Mouse (Mus musculus) macrophage (primary cell): ENCODE data around the gene Lexm. TPM values are rescaled to one million over a fixed set of nuclear protein-coding genes. Genes with fewer than 3 reads are reported as not detected.

Experiments used
- H3K27ac ChIP-seq: fragments of 350-480 bp; formaldehyde crosslinking; 2 replicates; pipeline ENCODE4 v1.9.0; 2021
- H3K36me3 ChIP-seq: fragments of 350-480 bp; formaldehyde crosslinking; 2 replicates; pipeline ENCODE4 v1.9.0; 2021; ENCODE audit errors: inconsistent target
- H3K4me3 ChIP-seq: fragments of 350-480 bp; formaldehyde crosslinking; 2 replicates; pipeline ENCODE4 v1.9.0; 2021; ENCODE audit errors: inconsistent target
- H3K79me2 ChIP-seq: fragments of 350-480 bp; formaldehyde crosslinking; 2 replicates; pipeline ENCODE4 v1.9.0; 2021; ENCODE audit errors: inconsistent target
- WGBS: methylation state at CpG from one replicate; pipeline ENCODE4 v1.1.7; 2026; ENCODE audit warnings: inconsistent platforms; ENCODE audit not compliant: missing documents; 5-methylcytosine and 5-hydroxymethylcytosine counted together
- polyA plus RNA-seq: library from polyadenylated mRNA; stranded (reverse); fragments of 250-400 nt; gene quantifications from 3 replicates; pipeline ENCODE4 v1.2.4, GENCODE M21; 2018; ENCODE audit warnings: inconsistent platforms

Gene Lexm
- polyA plus RNA-seq, 1 experiment from 2014 or later, result not detected

GRCm38 (mm10) chr4:106633281-106634085, 16.4 kb upstream of the Lexm start:
- Histone ChIP-seq H3K79me2 (no peaks in the 10 kb centered on the region), H3K4me3 (no peak overlapping the region), H3K27ac (no peak overlapping the region), H3K36me3 (no peaks in the 10 kb centered on the region)
- 79% methylated on average over 8 of the region's 8 CpGs for WGBS

DNA sequence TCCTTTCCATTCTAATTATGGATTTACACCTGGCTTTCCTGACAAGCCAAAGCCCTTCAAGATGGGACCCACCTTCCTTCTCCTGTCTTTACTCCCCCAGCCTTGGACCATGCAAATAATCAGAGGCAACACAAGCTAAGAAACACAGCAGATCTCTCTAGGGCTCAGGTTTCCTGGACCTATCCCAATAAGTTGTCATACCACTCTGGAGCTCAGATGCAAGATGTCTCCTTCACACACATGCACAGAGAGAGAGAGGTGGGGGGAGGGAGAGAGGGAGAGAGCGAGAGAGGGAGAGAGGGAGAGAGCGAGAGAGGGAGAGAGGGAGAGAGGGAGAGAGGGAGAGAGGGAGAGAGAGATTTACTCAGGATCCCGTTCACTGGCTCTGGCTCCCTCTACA, 15.3 kb upstream of the Lexm start:
- Histone ChIP-seq H3K79me2 (no peaks in the 10 kb centered on the region), H3K27ac (no peak overlapping the region), H3K36me3 (no peaks in the 10 kb centered on the region), H3K4me3 (no peak overlapping the region)
- no CpG with 5 or more reads among the region's 3 CpGs for WGBS

GRCm38 (mm10) chr4:106630333-106631220, 13.5 kb upstream of the Lexm start:
- H3K36me3 ChIP-seq, result no peaks in the 10 kb centered on the region
- H3K4me3 ChIP-seq, result no peak overlapping the region
- H3K79me2 ChIP-seq, result no peaks in the 10 kb centered on the region
- no peak overlapping the region for H3K27ac ChIP-seq
- 51% methylated on average over 14 of the region's 14 CpGs for WGBS

DNA sequence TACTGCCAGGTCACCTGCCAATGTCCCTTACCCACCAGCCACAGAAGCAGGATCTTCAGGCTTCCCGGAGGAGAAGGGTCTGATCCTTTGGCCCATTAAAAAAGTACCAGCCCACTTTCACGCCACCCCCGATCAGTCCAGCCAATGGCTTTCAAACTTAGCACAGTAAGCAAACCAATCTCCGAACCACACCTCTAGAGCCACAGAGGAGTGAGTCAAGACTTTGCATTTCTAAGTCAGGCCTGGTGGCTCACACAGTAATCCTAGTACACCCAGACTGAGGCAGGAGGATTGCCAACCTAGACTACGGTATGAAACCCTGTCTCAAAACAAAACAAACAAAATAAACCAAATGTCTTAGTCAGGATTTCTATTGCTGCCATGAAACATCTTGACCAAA, 12.3 kb upstream of the Lexm start:
- Histone ChIP-seq H3K79me2 (no peaks in the 10 kb centered on the region), H3K4me3 (no peak overlapping the region), H3K27ac (no peak overlapping the region), H3K36me3 (no peaks in the 10 kb centered on the region)
- 75% methylated on average over 5 of the region's 5 CpGs for WGBS

DNA sequence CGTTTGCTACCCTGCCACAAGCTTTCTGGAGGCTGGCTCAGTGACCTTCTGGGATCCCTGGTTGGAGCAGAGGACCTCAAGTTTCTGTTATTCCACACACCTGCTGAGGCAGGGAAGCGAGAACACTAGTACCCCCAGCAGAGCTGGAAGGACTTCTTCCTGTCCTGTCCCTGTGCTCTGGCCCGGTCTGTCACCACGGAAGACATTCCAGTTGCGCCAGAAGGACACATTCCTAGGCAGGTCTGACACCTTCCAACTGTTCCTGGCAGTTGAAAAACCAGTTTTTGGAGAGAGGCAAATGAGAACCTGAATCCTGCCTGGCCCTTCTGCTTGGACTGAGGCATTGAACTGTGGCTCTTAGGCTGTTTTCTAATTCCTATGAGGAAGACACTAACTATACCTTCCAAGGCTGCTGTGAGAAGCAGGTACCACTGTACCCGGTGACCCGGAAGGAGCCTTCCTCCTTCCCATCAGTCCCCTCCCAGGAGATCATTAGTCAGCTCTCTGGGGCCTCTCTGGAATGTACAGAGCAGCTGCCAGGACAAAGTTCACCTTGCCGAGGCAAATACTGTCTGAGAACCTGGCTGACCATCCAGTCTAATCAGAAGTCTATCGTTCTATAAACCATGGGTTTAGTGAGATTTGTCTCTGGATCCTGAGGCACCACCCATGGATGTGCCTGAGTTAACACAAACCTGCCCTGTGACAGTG, 11.8 kb upstream of the Lexm start:
- H3K79me2 ChIP-seq, result no peaks in the 10 kb centered on the region
- no peak overlapping the region for H3K4me3 ChIP-seq
- WGBS, result 49% methylated on average over 9 of the region's 9 CpGs
- H3K36me3 ChIP-seq, result no peaks in the 10 kb centered on the region
- H3K27ac ChIP-seq, result no peak overlapping the region

DNA sequence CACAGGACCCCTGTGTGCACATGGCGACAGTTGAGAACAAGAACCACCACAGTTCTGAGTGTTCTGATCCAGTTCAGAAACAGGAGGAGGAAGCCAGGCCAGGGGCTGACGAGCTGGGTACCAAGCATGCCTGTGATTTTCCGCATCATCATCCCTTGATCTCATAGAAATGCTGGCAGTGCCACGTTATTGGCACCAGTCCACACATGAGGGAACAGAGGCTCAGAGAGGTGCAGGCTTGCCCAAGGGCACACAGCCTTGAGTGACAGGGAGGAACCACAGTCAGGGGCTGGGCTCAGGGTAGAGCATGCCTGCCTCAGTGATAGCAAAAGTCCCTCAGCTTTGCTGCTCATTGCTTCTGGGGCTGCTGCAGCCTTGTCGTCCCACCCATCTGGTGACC, 10.8 kb upstream of the Lexm start:
- no peak overlapping the region for H3K27ac ChIP-seq
- H3K79me2 ChIP-seq, result no peaks in the 10 kb centered on the region
- WGBS, result 70% methylated on average over 5 of the region's 5 CpGs
- H3K4me3 ChIP-seq, result no peak overlapping the region
- H3K36me3 ChIP-seq, result no peaks in the 10 kb centered on the region

DNA sequence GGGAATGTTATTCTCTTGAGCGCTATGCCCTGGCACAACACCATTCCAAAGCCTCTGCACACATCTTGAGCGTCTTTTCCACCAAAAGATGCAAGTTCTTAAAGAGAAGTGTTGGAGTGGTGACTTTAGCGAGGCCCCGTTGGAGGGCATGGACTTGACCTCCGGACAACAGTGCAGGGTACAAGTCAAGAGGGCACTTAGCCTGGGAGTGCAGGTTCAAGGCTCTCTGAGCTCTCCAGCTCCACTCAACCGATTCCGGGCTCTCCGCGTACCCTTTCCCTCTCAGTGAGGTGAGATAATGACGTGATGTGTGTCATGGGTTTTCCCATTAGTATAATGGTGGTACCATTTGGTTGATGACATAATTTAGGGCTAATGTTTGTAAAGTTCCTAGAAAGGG, 7.2 kb upstream of the Lexm start:
- Histone ChIP-seq H3K79me2 (no peaks in the 10 kb centered on the region), H3K36me3 (no peaks in the 10 kb centered on the region), H3K27ac (no peak overlapping the region), H3K4me3 (no peak overlapping the region)
- 91% methylated on average over 10 of the region's 10 CpGs for WGBS

DNA sequence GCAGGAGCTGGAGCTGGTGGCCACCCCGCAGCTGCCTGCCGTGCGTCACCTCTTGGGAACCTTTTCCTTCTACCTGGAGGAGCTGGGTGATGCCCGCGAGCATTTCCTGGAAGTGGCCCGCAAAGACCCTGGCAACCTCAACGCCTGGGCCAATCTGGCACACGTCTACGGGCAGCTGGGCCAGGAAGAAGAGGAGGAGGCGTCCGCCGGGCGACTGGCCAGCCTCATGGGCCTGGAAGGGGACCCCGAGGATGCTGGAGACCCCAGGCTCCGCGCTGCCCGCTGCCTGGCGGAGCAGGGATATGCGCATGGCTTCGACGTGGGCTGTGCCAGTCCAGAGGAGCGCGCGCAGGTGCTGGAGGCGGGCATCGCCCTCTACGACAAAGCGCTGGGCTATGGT, 5.7 kb upstream of the Lexm start:
- Histone ChIP-seq H3K4me3 (no peak overlapping the region), H3K36me3 (no peaks in the 10 kb centered on the region), H3K79me2 (no peaks in the 10 kb centered on the region), H3K27ac (no peak overlapping the region)
- 33% methylated on average over 21 of the region's 28 CpGs for WGBS

DNA sequence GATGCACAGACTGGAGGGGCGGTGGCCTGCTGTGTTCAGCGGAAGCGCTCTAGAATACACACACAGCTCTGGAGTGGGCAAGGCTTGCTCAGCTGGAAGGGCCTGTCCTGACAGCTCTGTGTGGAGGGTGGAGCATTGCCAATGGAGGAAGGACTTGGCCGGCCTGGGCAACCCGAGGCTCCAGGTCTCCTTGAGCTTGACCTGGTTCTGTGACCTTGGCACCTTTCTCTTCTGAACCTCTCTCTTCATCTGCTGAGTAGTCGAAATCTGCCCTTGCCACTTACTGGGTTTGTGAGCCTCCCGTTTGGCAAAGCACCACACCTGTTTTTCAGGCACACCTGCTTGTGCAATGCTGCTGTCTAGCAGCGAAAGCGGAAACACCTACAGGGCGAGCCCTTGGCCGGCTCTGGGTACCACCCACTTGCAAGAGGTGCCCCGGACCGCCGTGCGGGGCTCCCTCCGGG, 5.0 kb upstream of the Lexm start, which contains the start of gene Ttc22:
Gene Ttc22, plus strand, starts transcription at position 403 of the 464 bp plus-strand sequence.
- Histone ChIP-seq H3K36me3 (no peaks in the 10 kb centered on the region), H3K79me2 (no peaks in the 10 kb centered on the region), H3K4me3 (no peak within 1 kb of the TSS), H3K27ac (no peak within 1 kb of the TSS)
- 25% methylated on average over 16 of the region's 16 CpGs for WGBS

- H3K36me3 ChIP-seq, result no peaks in the 10 kb centered on the region
- H3K79me2 ChIP-seq, result no peaks in the 10 kb centered on the region
- no peak overlapping the region for H3K27ac ChIP-seq
- no peak overlapping the region for H3K4me3 ChIP-seq
- 79% methylated on average over 3 of the region's 3 CpGs for WGBS
Measured at GRCm38 (mm10) chr4:106621428-106621827, 4.4 kb upstream of the Lexm start.

- Histone ChIP-seq H3K4me3 (no peak overlapping the region), H3K79me2 (no peaks in the 10 kb centered on the region), H3K36me3 (no peaks in the 10 kb centered on the region), H3K27ac (no peak overlapping the region)
- 82% methylated on average over 4 of the region's 4 CpGs for WGBS
Measured at GRCm38 (mm10) chr4:106618898-106619297, 1.9 kb upstream of the Lexm start.

- H3K4me3 ChIP-seq, result no peak overlapping the region
- no peak overlapping the region for H3K27ac ChIP-seq
- no peaks in the 10 kb centered on the region for H3K36me3 ChIP-seq
- no peaks in the 10 kb centered on the region for H3K79me2 ChIP-seq
- 76% methylated on average over 12 of the region's 12 CpGs for WGBS
Measured at GRCm38 (mm10) chr4:106615637-106616036, 1.4 kb downstream of the Lexm start.

GRCm38 (mm10) chr4:106614881-106615280, 2.2 kb downstream of the Lexm start:
- Histone ChIP-seq H3K27ac (no peak overlapping the region), H3K4me3 (no peak overlapping the region), H3K79me2 (no peaks in the 10 kb centered on the region), H3K36me3 (no peaks in the 10 kb centered on the region)
- 88% methylated on average over 9 of the region's 9 CpGs for WGBS

DNA sequence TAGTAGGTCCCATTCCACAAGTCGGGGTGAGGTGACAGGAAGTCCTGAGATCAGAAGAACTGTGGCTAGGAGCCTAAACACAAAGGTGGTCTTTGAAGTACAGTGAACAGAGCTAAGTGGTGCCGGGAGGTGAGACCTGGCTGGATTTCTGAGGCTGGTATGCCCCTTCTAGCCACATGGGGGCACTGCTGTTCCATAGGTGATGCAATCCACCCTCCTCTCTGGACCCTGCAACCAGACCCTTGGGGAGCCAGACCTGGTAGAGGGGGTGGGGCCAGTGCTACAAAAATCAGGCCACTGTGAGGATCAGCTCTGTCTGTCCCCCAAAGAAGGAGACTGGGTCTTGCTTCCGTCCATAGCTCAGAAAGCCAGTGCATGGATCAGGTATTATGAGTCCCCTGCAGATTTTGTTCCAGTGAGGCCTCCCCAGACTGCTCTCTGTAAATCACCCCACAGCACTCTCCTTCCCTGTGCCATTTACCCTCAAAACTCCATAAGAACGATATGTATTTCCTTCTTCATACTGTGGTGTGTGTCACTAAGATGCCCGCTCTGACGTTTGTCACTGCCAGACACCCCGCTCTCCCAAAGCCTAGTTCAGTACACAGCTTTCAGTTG, 2.8 kb downstream of the Lexm start:
- no peak overlapping the region for H3K27ac ChIP-seq
- no peaks in the 10 kb centered on the region for H3K36me3 ChIP-seq
- WGBS, result 58% methylated on average over 7 of the region's 7 CpGs
- no peaks in the 10 kb centered on the region for H3K79me2 ChIP-seq
- no peak overlapping the region for H3K4me3 ChIP-seq
